Mouse (Mus musculus): ENCODE data around the gene Fut7. TPM values are rescaled to one million over a fixed set of nuclear protein-coding genes. Genes with fewer than 3 reads are reported as not detected.

Fut7 gene
- polyA plus RNA-seq, 1 experiment from 2014 or later = 0.15 TPM

Small RNA genes lying within 50 kb of the gene (microRNA-seq; reads per million reads assigned to microRNA genes)
- not detected for gene Mir3087

Other genes starting within 250 kb of the Fut7 start
- gene Nrarp, start 242.5 kb upstream of the Fut7 start, polyA plus RNA-seq (2015; fragmentation: Nextera tagmentation; extraction: Ambion mirVana) = 9.8 and 10.0 TPM in 2 replicates
- 10.0 and 12.5 TPM in 2 replicates for gene Tor4a, start 226.4 kb upstream of the Fut7 start, polyA plus RNA-seq (2015; fragmentation: Nextera tagmentation; extraction: Ambion mirVana)
- 112 and 113 TPM in 2 replicates for gene Nelfb, start 211.8 kb upstream of the Fut7 start, polyA plus RNA-seq (2015; fragmentation: Nextera tagmentation; extraction: Ambion mirVana)
- 0.15 TPM in 1 of 2 replicates, not detected in the other for gene Stpg3, start 208.6 kb upstream of the Fut7 start, polyA plus RNA-seq (2015; fragmentation: Nextera tagmentation; extraction: Ambion mirVana)
- 0.68 TPM in 1 of 2 replicates, not detected in the other for gene Fam166a, start 204.5 kb upstream of the Fut7 start, polyA plus RNA-seq (2015; fragmentation: Nextera tagmentation; extraction: Ambion mirVana)
- gene Tubb4b, start 198.6 kb upstream of the Fut7 start, polyA plus RNA-seq (2015; fragmentation: Nextera tagmentation; extraction: Ambion mirVana) = 677 and 731 TPM in 2 replicates
- gene Slc34a3, start 188.9 kb upstream of the Fut7 start, polyA plus RNA-seq (2015; fragmentation: Nextera tagmentation; extraction: Ambion mirVana) = not detected in 2 replicates
- not detected in 2 replicates for gene Rnf224, start 186.5 kb upstream of the Fut7 start, polyA plus RNA-seq (2015; fragmentation: Nextera tagmentation; extraction: Ambion mirVana)
- gene Rnf208, start 181.0 kb upstream of the Fut7 start, polyA plus RNA-seq (2015; fragmentation: Nextera tagmentation; extraction: Ambion mirVana) = 8.3 and 9.1 TPM in 2 replicates
- gene Cysrt1, start 180.8 kb upstream of the Fut7 start, polyA plus RNA-seq (2015; fragmentation: Nextera tagmentation; extraction: Ambion mirVana) = 0.67 TPM in 1 of 2 replicates, not detected in the other
- gene AL732309.1, start 176.4 kb upstream of the Fut7 start, polyA plus RNA-seq (2015; fragmentation: Nextera tagmentation; extraction: Ambion mirVana) = 4.5 and 5.9 TPM in 2 replicates
- 20.3 and 22.0 TPM in 2 replicates for gene Tmem203, start 167.8 kb upstream of the Fut7 start, polyA plus RNA-seq (2015; fragmentation: Nextera tagmentation; extraction: Ambion mirVana)
- 6.4 and 6.5 TPM in 2 replicates for gene Tprn, start 160.6 kb upstream of the Fut7 start, polyA plus RNA-seq (2015; fragmentation: Nextera tagmentation; extraction: Ambion mirVana)
- gene Ssna1, start 150.8 kb upstream of the Fut7 start, polyA plus RNA-seq (2015; fragmentation: Nextera tagmentation; extraction: Ambion mirVana) = 219 and 232 TPM in 2 replicates
- 136 and 137 TPM in 2 replicates for gene Anapc2, start 150.8 kb upstream of the Fut7 start, polyA plus RNA-seq (2015; fragmentation: Nextera tagmentation; extraction: Ambion mirVana)
- not detected in 2 replicates for gene Tmem210, start 135.1 kb upstream of the Fut7 start, polyA plus RNA-seq (2015; fragmentation: Nextera tagmentation; extraction: Ambion mirVana)
- 6.7 and 9.4 TPM in 2 replicates for gene Lrrc26, start 133.4 kb upstream of the Fut7 start, polyA plus RNA-seq (2015; fragmentation: Nextera tagmentation; extraction: Ambion mirVana)
- gene Grin1, start 104.1 kb upstream of the Fut7 start, polyA plus RNA-seq (2015; fragmentation: Nextera tagmentation; extraction: Ambion mirVana) = 0.44 and 0.84 TPM in 2 replicates
- 47.8 and 57.4 TPM in 2 replicates for gene Man1b1, start 90.9 kb upstream of the Fut7 start, polyA plus RNA-seq (2015; fragmentation: Nextera tagmentation; extraction: Ambion mirVana)
- gene Dpp7, start 66.9 kb upstream of the Fut7 start, polyA plus RNA-seq (2015; fragmentation: Nextera tagmentation; extraction: Ambion mirVana) = 15.9 and 18.9 TPM in 2 replicates
- 18.8 and 20.2 TPM in 2 replicates for gene Uap1l1, start 57.6 kb upstream of the Fut7 start, polyA plus RNA-seq (2015; fragmentation: Nextera tagmentation; extraction: Ambion mirVana)
- gene Sapcd2, start 50.9 kb upstream of the Fut7 start, polyA plus RNA-seq (2015; fragmentation: Nextera tagmentation; extraction: Ambion mirVana) = 39.0 and 39.3 TPM in 2 replicates
- gene Entpd2, start 27.4 kb upstream of the Fut7 start, polyA plus RNA-seq (2015; fragmentation: Nextera tagmentation; extraction: Ambion mirVana) = 3.6 and 4.8 TPM in 2 replicates
- 31.6 and 36.5 TPM in 2 replicates for gene Npdc1, start 23.9 kb upstream of the Fut7 start, polyA plus RNA-seq (2015; fragmentation: Nextera tagmentation; extraction: Ambion mirVana)
- 4.9 and 5.4 TPM in 2 replicates for gene Abca2, start 5.4 kb downstream of the Fut7 start, polyA plus RNA-seq (2015; fragmentation: Nextera tagmentation; extraction: Ambion mirVana)
- gene Clic3, start 33.6 kb downstream of the Fut7 start, polyA plus RNA-seq (2015; fragmentation: Nextera tagmentation; extraction: Ambion mirVana) = 139 and 180 TPM in 2 replicates
- 37.9 and 44.8 TPM in 2 replicates for gene Paxx, start 37.8 kb downstream of the Fut7 start, polyA plus RNA-seq (2015; fragmentation: Nextera tagmentation; extraction: Ambion mirVana)
- 10.7 and 16.5 TPM in 2 replicates for gene Ptgds, start 46.8 kb downstream of the Fut7 start, polyA plus RNA-seq (2015; fragmentation: Nextera tagmentation; extraction: Ambion mirVana)
- not detected in 2 replicates for gene Lcn12, start 70.6 kb downstream of the Fut7 start, polyA plus RNA-seq (2015; fragmentation: Nextera tagmentation; extraction: Ambion mirVana)
- 80.8 and 81.1 TPM in 2 replicates for gene Fbxw5, start 77.5 kb downstream of the Fut7 start, polyA plus RNA-seq (2015; fragmentation: Nextera tagmentation; extraction: Ambion mirVana)
- 6.5 and 7.3 TPM in 2 replicates for gene C8g, start 78.5 kb downstream of the Fut7 start, polyA plus RNA-seq (2015; fragmentation: Nextera tagmentation; extraction: Ambion mirVana)
- 38.2 and 39.1 TPM in 2 replicates for gene Traf2, start 123.7 kb downstream of the Fut7 start, polyA plus RNA-seq (2015; fragmentation: Nextera tagmentation; extraction: Ambion mirVana)
- gene Edf1, start 134.6 kb downstream of the Fut7 start, polyA plus RNA-seq (2015; fragmentation: Nextera tagmentation; extraction: Ambion mirVana) = 319 and 355 TPM in 2 replicates
- gene Mamdc4, start 151.6 kb downstream of the Fut7 start, polyA plus RNA-seq (2015; fragmentation: Nextera tagmentation; extraction: Ambion mirVana) = 3.1 and 8.2 TPM in 2 replicates
- gene Phpt1, start 152.0 kb downstream of the Fut7 start, polyA plus RNA-seq (2015; fragmentation: Nextera tagmentation; extraction: Ambion mirVana) = 164 and 167 TPM in 2 replicates
- 0.21 TPM in 1 of 2 replicates, not detected in the other for gene Ajm1, start 158.5 kb downstream of the Fut7 start, polyA plus RNA-seq (2015; fragmentation: Nextera tagmentation; extraction: Ambion mirVana)
- gene Rabl6, start 185.3 kb downstream of the Fut7 start, polyA plus RNA-seq (2015; fragmentation: Nextera tagmentation; extraction: Ambion mirVana) = 60.7 and 61.8 TPM in 2 replicates
- 0.14 and 0.15 TPM in 2 replicates for gene Ccdc183, start 194.4 kb downstream of the Fut7 start, polyA plus RNA-seq (2015; fragmentation: Nextera tagmentation; extraction: Ambion mirVana)
- 30.5 and 35.6 TPM in 2 replicates for gene Tmem141, start 198.7 kb downstream of the Fut7 start, polyA plus RNA-seq (2015; fragmentation: Nextera tagmentation; extraction: Ambion mirVana)
- 3.5 and 10.6 TPM in 2 replicates for gene Fcna, start 204.8 kb downstream of the Fut7 start, polyA plus RNA-seq (2015; fragmentation: Nextera tagmentation; extraction: Ambion mirVana)
- gene Lcn8, start 229.9 kb downstream of the Fut7 start, polyA plus RNA-seq (2015; fragmentation: Nextera tagmentation; extraction: Ambion mirVana) = 0.33 TPM in 1 of 2 replicates, not detected in the other
- not detected in 2 replicates for gene Lcn5, start 234.7 kb downstream of the Fut7 start, polyA plus RNA-seq (2015; fragmentation: Nextera tagmentation; extraction: Ambion mirVana)

Data from lung, embryonic 16.5 days (tissue).